Mouse (Mus musculus): ENCODE measurements around the gene Meis2. TPM values are rescaled to one million over a fixed set of nuclear protein-coding genes. Genes with fewer than 3 reads are reported as not detected.

The Meis2 gene
- polyA plus RNA-seq, 2 experiments = 0.69 to 1.5 TPM

DNA sequence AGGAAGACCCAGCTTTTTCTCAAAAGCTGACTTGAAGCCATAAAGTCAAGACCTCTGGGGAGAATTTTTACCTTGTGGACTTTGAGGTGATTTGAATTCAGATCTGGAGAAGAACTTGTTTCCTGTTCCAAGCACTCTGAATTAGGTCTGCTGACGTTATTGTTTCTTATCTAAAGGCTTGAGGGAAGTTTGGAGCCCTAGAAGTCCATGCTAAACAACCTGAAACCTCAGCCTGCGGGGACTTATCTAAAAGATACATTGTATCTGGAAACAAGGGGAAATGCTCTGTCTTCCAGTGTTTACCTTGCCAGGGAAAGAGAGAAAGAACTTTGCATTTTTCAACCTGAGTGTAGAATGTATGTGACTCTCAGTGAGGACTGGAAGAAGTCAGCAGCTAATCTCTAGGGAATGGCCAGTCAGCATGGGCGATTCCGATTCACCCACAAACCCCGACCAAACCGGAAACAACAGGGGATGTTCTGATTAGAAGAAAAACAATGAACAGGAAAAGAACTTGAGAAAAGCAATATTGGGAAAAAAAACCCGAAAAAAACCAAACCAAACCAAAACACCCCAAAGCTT, 152.6 kb downstream of the Meis2 start:
- H3K4me3 ChIP-seq (ENCODE audit: insufficient read depth in 1 of 2, low read depth in 2 of 2, low read length in 2 of 2) = no peak overlapping the region
- H3K9me3 ChIP-seq (ENCODE audit: control insufficient read depth, low read length) = no peaks in the 10 kb centered on the region
- H3K4me2 ChIP-seq (ENCODE audit: low read depth) = no peak overlapping the region
- H3K36me3 ChIP-seq (replicated peaks; ENCODE audit: control insufficient read depth, insufficient read depth, low read depth) = no peaks in the 10 kb centered on the region
- ATAC-seq (ENCODE audit: insufficient read depth) = no peak
- no peak for TF ChIP-seq CTCF (IDR thresholded peaks at IDR 0.05; ENCODE audit: low read depth)
- TF ChIP-seq EP300 (IDR thresholded peaks at IDR 0.05; ENCODE audit: low read depth) = no peak
- peaks cover 0 to 10% of the 10 kb centered on the region in 2 experiments; a peak in 2 of 4 replicates for H3K4me1 ChIP-seq (replicated peaks; ENCODE audit: control insufficient read depth in 2 of 2, insufficient read depth in 2 of 2, low read length in 1 of 2)
- H3K27ac ChIP-seq = no peak overlapping the region
- no peak overlapping the region for H3K9ac ChIP-seq (replicated peaks)
- DNase-seq (ENCODE audit: low read depth in 3 of 3, low spot score in 3 of 3) = no peak
- no peaks in the 10 kb centered on the region for H3K27me3 ChIP-seq (ENCODE audit: control insufficient read depth, insufficient read depth, low read length)
- 3% methylated on average over 7 of the region's 7 CpGs for WGBS (ENCODE audit: insufficient replicate concordance)

DNA sequence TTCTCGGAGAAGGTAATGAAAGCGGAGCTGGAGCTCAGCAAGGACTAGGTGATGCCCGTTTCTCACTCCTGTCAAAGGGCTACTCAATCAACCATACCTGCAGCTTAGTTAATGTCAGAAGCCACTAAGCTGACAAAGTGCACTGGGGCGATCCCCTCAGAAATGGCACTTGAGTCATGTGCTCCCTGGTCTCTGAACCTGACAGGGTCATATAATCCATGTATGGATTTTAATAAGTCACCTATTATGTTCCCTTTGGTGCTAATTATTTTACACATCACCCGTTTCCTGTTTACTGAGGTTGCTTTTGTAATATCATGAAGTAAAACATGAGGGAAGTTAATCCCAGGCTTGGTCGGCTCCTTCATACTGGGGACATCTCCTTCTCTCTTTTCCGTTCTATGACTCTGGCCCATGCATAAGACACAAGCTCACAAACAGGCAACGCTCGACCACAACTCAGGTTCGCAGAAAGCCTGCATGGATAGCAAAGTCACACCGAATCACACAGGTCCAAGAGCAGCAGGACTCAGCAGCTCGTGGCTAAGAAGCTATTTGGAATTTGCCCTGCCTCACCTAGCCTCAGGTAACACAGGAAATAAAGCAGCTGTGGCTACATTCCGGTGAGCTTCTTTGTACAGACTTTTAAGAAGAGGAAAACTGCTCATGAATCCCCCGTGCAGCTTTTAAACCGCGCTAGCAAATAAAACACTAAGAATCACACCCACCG, 153.6 kb downstream of the Meis2 start:
- TF ChIP-seq EP300 (IDR thresholded peaks at IDR 0.05; ENCODE audit: low read depth) (no peak), CTCF (IDR thresholded peaks at IDR 0.05; ENCODE audit: low read depth) (no peak)
- Histone ChIP-seq H3K9me3 (ENCODE audit: control insufficient read depth, low read length) (no peaks in the 10 kb centered on the region), H3K4me3 (ENCODE audit: insufficient read depth in 1 of 2, low read depth in 2 of 2, low read length in 2 of 2) (no peak overlapping the region), H3K27me3 (ENCODE audit: control insufficient read depth, insufficient read depth, low read length) (no peaks in the 10 kb centered on the region), H3K4me1 (replicated peaks; ENCODE audit: control insufficient read depth in 2 of 2, insufficient read depth in 2 of 2, low read length in 1 of 2) (peaks cover 0 to 10% of the 10 kb centered on the region in 2 experiments; a peak in 2 of 4 replicates), H3K9ac (replicated peaks) (no peak overlapping the region), H3K36me3 (replicated peaks; ENCODE audit: control insufficient read depth, insufficient read depth, low read depth) (no peaks in the 10 kb centered on the region), H3K4me2 (ENCODE audit: low read depth) (peak overlapping the region; percentile 26; the same call in 1 of the 2 replicates), H3K27ac (no peak overlapping the region)
- DNase-seq (ENCODE audit: low read depth in 3 of 3, low spot score in 3 of 3) (no peak), ATAC-seq (ENCODE audit: insufficient read depth) (peak; percentile 26; the same call in 1 of the 2 replicates)
- 58% methylated on average over 17 of the region's 17 CpGs for WGBS (ENCODE audit: insufficient replicate concordance)

GRCm38 (mm10) chr2:115910217-115910616, 155.4 kb downstream of the Meis2 start:
- WGBS (ENCODE audit: insufficient replicate concordance) = 15% methylated on average over 4 of the region's 4 CpGs
- TF ChIP-seq EP300 (IDR thresholded peaks at IDR 0.05; ENCODE audit: low read depth) (no peak), CTCF (IDR thresholded peaks at IDR 0.05; ENCODE audit: low read depth) (no peak)
- H3K36me3 ChIP-seq (replicated peaks; ENCODE audit: control insufficient read depth, insufficient read depth, low read depth) = no peaks in the 10 kb centered on the region
- ATAC-seq (ENCODE audit: insufficient read depth) = 0 out of 2 replicates have a peak, but pooled peaks have one; percentile 13
- no peak overlapping the region for H3K4me3 ChIP-seq (ENCODE audit: insufficient read depth in 1 of 2, low read depth in 2 of 2, low read length in 2 of 2)
- H3K27me3 ChIP-seq (ENCODE audit: control insufficient read depth, insufficient read depth, low read length) = no peaks in the 10 kb centered on the region
- H3K4me1 ChIP-seq (replicated peaks; ENCODE audit: control insufficient read depth in 2 of 2, insufficient read depth in 2 of 2, low read length in 1 of 2) = peaks cover 0 to 10% of the 10 kb centered on the region in 2 experiments; a peak in 2 of 4 replicates
- H3K9me3 ChIP-seq (ENCODE audit: control insufficient read depth, low read length) = no peaks in the 10 kb centered on the region
- no peak overlapping the region for H3K4me2 ChIP-seq (ENCODE audit: low read depth)
- no peak overlapping the region for H3K27ac ChIP-seq
- no peak overlapping the region for H3K9ac ChIP-seq (replicated peaks)
- DNase-seq (ENCODE audit: low read depth in 3 of 3, low spot score in 3 of 3) = no peak

GRCm38 (mm10) chr2:115901007-115901406, 164.6 kb downstream of the Meis2 start:
- no peak overlapping the region for H3K4me2 ChIP-seq (ENCODE audit: low read depth)
- H3K27ac ChIP-seq = no peak overlapping the region
- TF ChIP-seq CTCF (IDR thresholded peaks at IDR 0.05; ENCODE audit: low read depth) (no peak), EP300 (IDR thresholded peaks at IDR 0.05; ENCODE audit: low read depth) (no peak)
- H3K4me1 ChIP-seq (replicated peaks; ENCODE audit: control insufficient read depth in 2 of 2, insufficient read depth in 2 of 2, low read length in 1 of 2) = no peaks in the 10 kb centered on the region
- no peaks in the 10 kb centered on the region for H3K9me3 ChIP-seq (ENCODE audit: control insufficient read depth, low read length)
- no peak overlapping the region for H3K9ac ChIP-seq (replicated peaks)
- ATAC-seq (ENCODE audit: insufficient read depth) (no peak), DNase-seq (ENCODE audit: low read depth in 3 of 3, low spot score in 3 of 3) (no peak)
- no peak overlapping the region for H3K4me3 ChIP-seq (ENCODE audit: insufficient read depth in 1 of 2, low read depth in 2 of 2, low read length in 2 of 2)
- no peaks in the 10 kb centered on the region for H3K36me3 ChIP-seq (replicated peaks; ENCODE audit: control insufficient read depth, insufficient read depth, low read depth)
- 77% methylated on average over 6 of the region's 6 CpGs for WGBS (ENCODE audit: insufficient replicate concordance)
- H3K27me3 ChIP-seq (ENCODE audit: control insufficient read depth, insufficient read depth, low read length) = no peaks in the 10 kb centered on the region

DNA sequence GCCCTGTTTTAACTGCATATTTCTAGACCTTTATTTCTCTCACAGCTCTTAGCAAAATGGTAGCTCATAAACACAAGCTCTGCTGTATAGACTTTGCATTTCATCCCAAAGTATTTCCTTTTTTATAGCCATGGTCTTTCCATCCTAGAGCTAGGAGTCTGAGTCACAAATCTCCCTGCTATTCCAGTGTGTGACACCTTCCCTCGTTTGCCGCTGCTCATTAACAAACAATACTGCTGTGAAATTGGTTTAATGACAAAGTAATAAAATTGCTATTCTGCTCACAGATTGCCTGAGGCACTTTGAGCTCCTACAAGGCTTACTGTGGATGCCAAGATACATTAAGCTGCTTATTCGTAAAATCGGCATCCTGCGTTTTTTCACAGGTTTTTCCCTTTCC, 168.1 kb downstream of the Meis2 start:
- no peak for ATAC-seq (ENCODE audit: insufficient read depth)
- H3K4me3 ChIP-seq (ENCODE audit: insufficient read depth in 1 of 2, low read depth in 2 of 2, low read length in 2 of 2) = no peak overlapping the region

More for the DNA sequence above, 168.1 kb downstream of the Meis2 start:
- Histone ChIP-seq H3K4me1 (replicated peaks; ENCODE audit: control insufficient read depth in 2 of 2, insufficient read depth in 2 of 2, low read length in 1 of 2) (no peaks in the 10 kb centered on the region), H3K27me3 (ENCODE audit: control insufficient read depth, insufficient read depth, low read length) (no peaks in the 10 kb centered on the region), H3K4me2 (ENCODE audit: low read depth) (no peak overlapping the region), H3K27ac (no peak overlapping the region), H3K9ac (replicated peaks) (no peak overlapping the region), H3K36me3 (replicated peaks; ENCODE audit: control insufficient read depth, insufficient read depth, low read depth) (no peaks in the 10 kb centered on the region), H3K9me3 (ENCODE audit: control insufficient read depth, low read length) (no peaks in the 10 kb centered on the region)
- no peak for TF ChIP-seq EP300 (IDR thresholded peaks at IDR 0.05; ENCODE audit: low read depth)
- no peak for TF ChIP-seq CTCF (IDR thresholded peaks at IDR 0.05; ENCODE audit: low read depth)
- 62% methylated on average over 5 of the region's 5 CpGs for WGBS (ENCODE audit: insufficient replicate concordance)
- no peak for DNase-seq (ENCODE audit: low read depth in 3 of 3, low spot score in 3 of 3)

Measured in liver, embryonic 14.5 days (tissue).